Mouse (Mus musculus): Measurements from ENCODE around the gene Eif3b.
A peak's percentile ranks its signal among the peaks of the same experiment; 100 is the strongest.

The Eif3b gene

DNA sequence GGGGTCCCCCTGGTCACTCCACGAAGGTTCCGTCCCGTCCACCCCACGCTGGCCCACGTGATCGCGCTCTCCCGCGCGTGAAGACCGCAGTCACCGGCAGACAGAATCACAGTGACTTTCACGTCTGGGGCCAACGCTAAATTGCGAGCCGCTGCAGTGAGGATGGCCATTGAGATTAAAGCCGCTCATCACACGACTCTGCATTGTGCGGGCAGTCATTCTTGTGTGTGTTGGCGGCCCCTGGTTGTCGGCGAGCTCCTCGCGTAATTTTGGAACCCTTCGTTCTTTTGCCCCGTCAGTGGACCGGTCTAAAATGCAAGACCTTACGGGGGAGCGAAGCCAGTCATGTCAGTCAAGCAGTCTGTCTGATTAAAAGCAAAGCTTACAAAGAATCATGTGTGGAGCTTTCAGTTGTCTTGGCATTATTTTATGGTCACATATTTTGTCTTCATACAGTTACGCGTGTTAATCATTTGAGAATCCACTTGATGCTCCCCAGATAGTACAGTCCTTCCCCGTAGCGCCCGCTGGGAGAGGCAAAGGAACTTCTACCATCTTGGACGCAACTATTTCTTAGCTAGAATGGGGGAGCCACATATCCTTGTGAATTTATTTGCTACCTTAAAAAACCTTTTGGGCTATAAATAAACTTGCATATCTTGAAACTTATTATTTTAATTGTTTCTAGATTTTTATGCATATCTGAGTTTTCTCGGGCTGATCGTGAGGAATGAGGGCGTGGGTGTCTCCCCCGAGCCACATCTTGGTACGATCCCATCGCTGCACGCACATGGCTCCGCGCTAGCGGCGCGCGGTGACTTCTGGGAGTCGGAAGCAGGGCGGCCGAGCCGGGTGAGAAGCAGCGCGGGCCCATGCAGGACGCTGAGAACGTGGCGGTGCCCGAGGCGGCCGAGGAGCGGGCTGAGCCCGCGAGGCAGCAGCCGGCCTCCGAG lies at the start of gene Eif3b:
Eif3b (plus strand) TSS at position 840 of the 953 bp plus-strand sequence.
- peak; percentile 79 to 87 for DNase-seq (ENCODE audit: low spot score in 2 of 2)

GRCm38 (mm10) chr5:140369466-140369865 lies 49.7 kb upstream of the Eif3b start:
- DNase-seq (ENCODE audit: low spot score in 2 of 2), result no peak

GRCm38 (mm10) chr5:140370446-140371254 lies 48.5 kb upstream of the Eif3b start:
- peak in 1 of 2 experiments; percentile 23 for DNase-seq (ENCODE audit: low spot score in 2 of 2)

GRCm38 (mm10) chr5:140371671-140372070 lies 47.5 kb upstream of the Eif3b start:
- no peak for DNase-seq (ENCODE audit: low spot score in 2 of 2)

- no peak for DNase-seq (ENCODE audit: low spot score in 2 of 2)
Measured at GRCm38 (mm10) chr5:140373711-140374110, 45.4 kb upstream of the Eif3b start.

DNA sequence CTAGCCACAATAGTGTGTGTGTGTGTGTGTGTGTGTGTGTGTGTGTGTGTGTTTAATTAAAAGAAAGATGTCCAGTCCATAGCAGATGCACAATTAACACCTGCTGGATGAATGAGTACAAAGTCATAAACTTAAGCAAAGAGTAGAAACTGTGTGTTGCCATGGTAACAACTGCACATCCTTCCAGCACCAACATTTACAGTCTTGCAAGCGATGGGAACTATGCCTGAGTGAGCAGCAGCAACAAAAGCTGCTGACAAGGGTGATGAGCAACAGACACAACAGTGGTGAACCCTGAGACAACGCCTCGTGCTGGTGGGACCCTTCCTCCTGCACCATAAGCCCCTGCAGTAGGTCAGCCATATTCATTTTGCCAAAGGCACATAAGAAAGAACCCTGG lies 44.9 kb upstream of the Eif3b start:
- no peak for DNase-seq (ENCODE audit: low spot score in 2 of 2)

DNA sequence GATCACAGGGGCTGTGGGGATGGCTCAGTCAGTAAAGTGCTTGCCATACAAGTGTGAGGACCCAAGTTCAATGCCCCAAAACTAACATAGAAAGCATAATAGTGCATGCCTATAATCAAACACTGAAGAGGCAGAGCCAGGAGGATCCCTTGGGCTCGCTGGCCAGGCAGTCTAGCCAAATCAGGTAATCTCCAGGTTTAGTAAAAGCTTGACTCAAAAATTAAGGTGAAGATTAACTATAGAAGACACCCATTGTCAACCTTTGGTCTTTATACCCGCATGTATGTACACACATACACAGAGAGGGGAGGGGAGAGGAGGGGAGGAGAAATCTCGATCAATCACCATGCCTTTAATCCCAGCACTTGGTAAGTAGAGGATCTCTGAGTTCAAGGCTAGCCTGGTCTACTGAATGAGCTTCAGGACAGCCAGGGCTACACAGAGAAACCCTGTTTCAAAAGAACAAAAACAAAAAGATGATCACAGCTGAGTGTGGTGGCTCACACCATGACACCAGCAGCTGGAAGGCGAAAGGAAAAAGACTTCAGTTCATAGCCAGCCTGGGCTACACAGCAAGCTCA lies 43.8 kb upstream of the Eif3b start:
- DNase-seq (ENCODE audit: low spot score in 2 of 2), result no peak

- no peak for DNase-seq (ENCODE audit: low spot score in 2 of 2)
Measured at GRCm38 (mm10) chr5:140378121-140378853, 40.8 kb upstream of the Eif3b start.

- DNase-seq (ENCODE audit: low spot score in 2 of 2), result no peak
Measured at GRCm38 (mm10) chr5:140379299-140379698, 39.8 kb upstream of the Eif3b start.

GRCm38 (mm10) chr5:140381156-140381555 lies 38.0 kb upstream of the Eif3b start:
- DNase-seq (ENCODE audit: low spot score in 2 of 2), result no peak

DNA sequence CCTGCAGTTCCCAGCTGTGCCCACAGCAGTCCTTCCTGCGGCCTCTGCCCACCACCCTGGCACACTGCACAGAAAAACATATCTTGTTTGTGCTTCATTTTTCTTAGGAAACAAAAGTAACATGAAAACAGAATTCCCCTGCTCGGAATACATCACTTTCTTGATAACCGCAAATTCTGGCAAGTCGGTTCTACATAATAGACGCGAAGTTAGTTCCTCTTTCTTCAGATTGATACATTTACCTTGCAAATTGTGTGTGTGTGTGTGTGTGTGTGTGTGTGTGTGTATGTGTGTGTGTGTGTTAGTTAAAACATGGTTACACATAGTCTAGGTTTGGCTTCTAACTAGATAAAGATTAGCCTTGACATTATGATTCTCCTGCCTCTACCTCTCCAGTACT lies 36.4 kb upstream of the Eif3b start:
- DNase-seq (ENCODE audit: low spot score in 2 of 2), result no peak

- no peak for DNase-seq (ENCODE audit: low spot score in 2 of 2)
Measured at GRCm38 (mm10) chr5:140383559-140383958, 35.6 kb upstream of the Eif3b start.

DNA sequence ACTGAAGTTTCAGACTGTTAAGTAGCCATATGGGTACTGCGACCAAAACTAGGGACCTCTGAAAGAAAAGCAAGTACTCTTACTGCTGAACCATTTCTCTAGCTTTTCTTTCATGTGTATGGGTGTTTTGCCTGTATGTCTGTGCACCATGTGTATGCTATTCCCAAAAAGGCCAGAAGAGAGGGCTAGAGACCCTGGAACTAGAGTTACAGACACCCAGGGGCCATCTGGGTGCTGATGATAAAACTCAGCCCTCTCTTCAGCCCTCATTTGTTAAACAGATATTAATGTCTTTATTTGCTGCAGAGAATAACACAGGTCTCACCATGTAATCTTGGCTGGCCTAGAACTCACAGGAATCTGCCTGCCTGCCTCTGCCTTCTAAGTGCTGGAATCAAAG lies 34.7 kb upstream of the Eif3b start:
- DNase-seq (ENCODE audit: low spot score in 2 of 2), result no peak

- no peak for DNase-seq (ENCODE audit: low spot score in 2 of 2)
Measured at GRCm38 (mm10) chr5:140387236-140387635, 31.9 kb upstream of the Eif3b start.

DNA sequence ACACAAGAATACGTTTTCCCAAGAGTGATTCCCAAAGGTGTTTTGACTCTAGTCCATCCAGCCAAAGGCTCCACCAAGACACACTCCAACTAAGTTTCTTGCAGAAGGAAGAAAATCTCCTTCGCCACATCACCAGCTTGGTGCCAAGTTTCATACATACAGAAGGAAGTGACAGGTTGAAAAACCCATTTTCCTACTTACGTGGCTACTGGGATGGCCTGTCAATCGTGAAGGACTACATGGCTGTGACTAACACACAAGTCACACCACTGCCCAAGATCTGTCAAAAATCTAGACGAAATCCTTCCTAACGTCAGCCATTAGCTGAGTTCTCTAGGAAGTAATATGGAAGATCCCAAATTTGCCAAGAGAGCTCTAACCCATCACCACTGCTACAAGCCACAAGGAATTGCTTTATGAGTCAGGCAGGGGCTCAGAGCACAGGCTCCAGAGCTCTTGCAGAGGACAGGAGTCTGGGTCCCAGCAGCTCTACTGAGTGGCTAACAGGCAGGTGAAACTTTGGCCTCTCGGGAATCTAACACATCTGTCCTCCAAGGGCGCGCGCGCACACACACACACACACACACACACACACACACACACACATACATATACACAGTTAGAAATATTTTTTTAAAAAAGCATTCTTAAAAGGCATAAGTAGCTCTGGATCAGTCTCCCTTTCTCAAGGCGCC lies 31.2 kb upstream of the Eif3b start:
- DNase-seq (ENCODE audit: low spot score in 2 of 2), result no peak

GRCm38 (mm10) chr5:140388588-140389576 lies 30.2 kb upstream of the Eif3b start, which contains the start of gene Snx8:
Gene Snx8 (minus strand): TSS chr5:140389262.
- DNase-seq (ENCODE audit: low spot score in 2 of 2), result peak; percentile 94 to 95

DNA sequence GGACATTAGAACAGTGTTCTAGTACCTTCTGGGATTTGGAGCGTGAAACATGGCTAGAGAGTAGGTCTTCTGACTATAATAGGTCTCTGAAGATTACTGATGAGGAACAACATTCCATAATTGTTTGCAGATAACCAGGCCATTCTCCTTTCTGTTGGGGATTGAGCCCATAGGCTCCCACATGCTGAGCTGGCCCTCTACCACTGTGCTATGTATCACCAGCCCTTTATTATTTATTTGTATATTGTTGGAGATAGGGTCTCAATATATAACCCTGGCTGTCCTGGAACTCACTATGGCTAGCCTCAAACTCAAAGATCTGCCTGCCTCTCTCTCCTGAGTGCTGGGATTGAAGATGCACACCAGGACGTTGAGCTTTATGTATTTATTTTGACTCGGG lies 29.5 kb upstream of the Eif3b start:
- no peak for DNase-seq (ENCODE audit: low spot score in 2 of 2)

DNA sequence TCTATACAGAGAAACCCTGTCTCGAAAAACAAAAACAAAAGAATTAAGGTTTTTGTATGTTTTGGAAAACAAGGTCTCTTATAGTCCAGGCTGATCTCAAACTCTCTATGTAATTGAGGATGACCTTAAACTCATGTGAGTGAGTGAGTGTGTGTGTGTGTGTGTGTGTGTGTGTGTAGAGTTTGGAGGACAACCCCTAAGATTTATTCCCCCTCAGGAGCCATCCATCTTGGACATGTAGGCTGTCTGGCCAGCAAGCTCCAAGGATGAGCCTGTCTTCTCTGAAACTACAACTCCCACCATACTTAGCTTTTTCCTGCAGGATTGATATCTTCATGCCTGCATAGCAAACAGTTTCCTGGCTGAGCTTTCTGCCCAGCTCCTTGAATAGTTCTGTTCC lies 27.7 kb upstream of the Eif3b start:
- DNase-seq (ENCODE audit: low spot score in 2 of 2), result no peak

- DNase-seq (ENCODE audit: low spot score in 2 of 2), result no peak
Measured at GRCm38 (mm10) chr5:140391981-140392380, 27.1 kb upstream of the Eif3b start.

GRCm38 (mm10) chr5:140392701-140393100 lies 26.4 kb upstream of the Eif3b start:
- DNase-seq (ENCODE audit: low spot score in 2 of 2), result no peak

All from urinary bladder, adult 18-20 months (tissue).